Mouse (Mus musculus) limb, embryonic 14.5 days (tissue): ENCODE measurements around the gene Ces1d. TPM values are rescaled to one million over a fixed set of nuclear protein-coding genes. Genes with fewer than 3 reads are reported as not detected.

ENCODE experiments used
- ATAC-seq: fragments of 200-750 bp; cut with Nextera tagmentation; 2 replicates; pipeline ENCODE4 v1.8.0; 2017; ENCODE audit warnings: low read depth, moderate number of reproducible peaks, moderate TSS enrichment; ENCODE audit not compliant: low FRiP score
- DNase-seq: peaks from one replicate; pipeline ENCODE4 v3.0.0-alpha.2; 2015; ENCODE audit warnings: low spot score
- H3K27ac ChIP-seq: fragments of 300-500 bp; sonication (generic); replicated peaks from 2 replicates; pipeline ENCODE4 v1.5.1; 2014; ENCODE audit warnings: low read depth, mild to moderate bottlenecking, low read length, moderate library complexity, mixed read lengths
- H3K27me3 ChIP-seq: fragments of 300-500 bp; sonication (generic); 2 replicates; pipeline ENCODE4 v1.6.1; 2014; ENCODE audit warnings: low read length, mixed read lengths; ENCODE audit not compliant: control insufficient read depth, insufficient read depth
- H3K36me3 ChIP-seq: fragments of 300-500 bp; sonication (generic); 2 replicates; pipeline ENCODE4 v1.6.1; 2014; ENCODE audit warnings: mild to moderate bottlenecking, low read length, moderate library complexity, mixed read lengths; ENCODE audit not compliant: control insufficient read depth, insufficient read depth
- H3K4me1 ChIP-seq: fragments of 300-500 bp; sonication (generic); 2 replicates; pipeline ENCODE4 v1.6.1; 2014; ENCODE audit warnings: antibody characterized with exemption, low read length, mixed read lengths; ENCODE audit not compliant: control insufficient read depth, insufficient read depth
- H3K4me2 ChIP-seq: fragments of 300-500 bp; sonication (generic); replicated peaks from 2 replicates; pipeline ENCODE4 v1.6.1; 2014; ENCODE audit warnings: low read depth, mild to moderate bottlenecking, low read length, moderate library complexity; ENCODE audit not compliant: severe bottlenecking
- H3K4me3 ChIP-seq: fragments of 300-500 bp; sonication (generic); replicated peaks from 2 replicates; pipeline ENCODE4 v1.5.1; 2014; ENCODE audit warnings: low read length
- H3K9ac ChIP-seq: fragments of 300-500 bp; sonication (generic); 2 replicates; pipeline ENCODE4 v1.6.1; 2014; ENCODE audit warnings: mild to moderate bottlenecking, low read depth, low read length, moderate library complexity; ENCODE audit not compliant: severe bottlenecking
- H3K9me3 ChIP-seq: fragments of 300-500 bp; sonication (generic); 2 replicates; pipeline ENCODE4 v1.6.1; 2016; ENCODE audit warnings: low read length; ENCODE audit not compliant: control insufficient read depth
- POLR2A ChIP-seq: fragments of 200-500 bp; IDR thresholded peaks from 2 replicates; pipeline ENCODE4 v1.8.0; 2012; ENCODE audit warnings: inconsistent platforms, mild to moderate bottlenecking, moderate library complexity, borderline replicate concordance; ENCODE audit not compliant: insufficient read depth, insufficient read length; ENCODE audit errors: extremely low read depth
- WGBS: fragments of 180-500 bp; shearing (Covaris S2); extraction: QIAGEN DNeasy Blood & Tissue Kit; methylation state at CpG from one replicate; pipeline ENCODE4 v1.1.7; 2014; 5-methylcytosine and 5-hydroxymethylcytosine counted together
- polyA plus RNA-seq, 2 experiments: library from polyadenylated mRNA; depleted of rRNA in 1 of 2; stranded (reverse) in 1 of 2; unstranded in 1 of 2; fragments of >200 nt; fragmentation: Nextera tagmentation in 1 of 2; extraction: Ambion mirVana in 1 of 2; gene quantifications; 2 replicates each; pipeline versions ENCODE4 v1.2.1 to v1.2.3; 2012 to 2014

Gene Ces1d
- 0.17 and 0.20 TPM in 2 replicates for polyA plus RNA-seq (2012; rRNA removed)
- 0.48 TPM in 1 of 2 replicates, not detected in the other for polyA plus RNA-seq (2014; fragmentation: Nextera tagmentation; extraction: Ambion mirVana)

DNA sequence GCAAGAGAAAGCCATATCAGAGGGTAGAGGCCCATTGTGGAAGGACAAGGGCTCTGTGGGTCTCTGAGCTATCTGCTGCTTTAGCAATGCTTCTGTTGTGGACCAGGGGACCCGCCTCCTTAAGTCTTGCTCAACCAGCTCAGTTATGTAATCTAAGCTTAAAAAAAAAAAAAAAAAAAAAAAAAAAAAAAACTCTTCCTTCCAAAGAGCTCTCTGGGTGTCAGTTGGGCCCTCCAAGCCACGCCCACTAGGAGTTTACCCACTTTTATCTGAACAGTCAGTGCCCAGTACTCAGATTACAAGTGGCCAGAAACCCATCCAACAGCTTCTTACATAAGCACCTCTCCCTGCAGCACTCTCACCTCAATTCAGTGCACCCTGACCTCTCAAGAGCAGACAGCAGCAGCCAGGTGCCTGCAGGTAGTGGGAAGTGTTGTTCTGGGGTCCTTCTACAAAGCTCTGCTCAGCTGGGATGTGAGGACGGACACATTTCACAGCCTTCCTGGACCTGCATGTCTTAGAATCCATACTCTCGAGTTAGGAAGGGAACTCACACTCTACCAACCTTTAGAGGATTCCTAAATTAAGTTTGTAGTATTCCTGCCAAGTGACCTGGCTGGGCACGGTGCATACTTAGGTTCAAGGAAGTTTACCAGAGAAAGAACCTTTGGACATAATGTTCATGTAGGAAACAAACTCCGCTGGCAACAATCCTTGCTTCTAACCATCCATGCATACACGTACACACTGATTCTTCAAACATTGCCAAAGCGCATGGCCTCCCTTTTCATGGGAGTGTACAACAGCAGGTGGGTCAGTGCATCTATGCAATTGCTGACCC lies at the start of gene Ces1d:
Gene Ces1d (minus strand): TSS at position 154 of the 841 bp plus-strand sequence.
- WGBS, result 76% methylated on average over 8 of the region's 8 CpGs
- no peaks in the 10 kb centered on the region for H3K4me1 ChIP-seq
- H3K9me3 ChIP-seq, result no peaks in the 10 kb centered on the region
- H3K36me3 ChIP-seq, result no peaks in the 10 kb centered on the region
- no peak within 1 kb of the TSS for H3K27ac ChIP-seq
- no peak for TF ChIP-seq POLR2A
- no peak within 1 kb of the TSS for H3K4me2 ChIP-seq
- H3K27me3 ChIP-seq, result no peaks in the 10 kb centered on the region
- DNase-seq (no peak), ATAC-seq (no peak)
- no peak within 1 kb of the TSS for H3K4me3 ChIP-seq
- no peak within 1 kb of the TSS for H3K9ac ChIP-seq

DNA sequence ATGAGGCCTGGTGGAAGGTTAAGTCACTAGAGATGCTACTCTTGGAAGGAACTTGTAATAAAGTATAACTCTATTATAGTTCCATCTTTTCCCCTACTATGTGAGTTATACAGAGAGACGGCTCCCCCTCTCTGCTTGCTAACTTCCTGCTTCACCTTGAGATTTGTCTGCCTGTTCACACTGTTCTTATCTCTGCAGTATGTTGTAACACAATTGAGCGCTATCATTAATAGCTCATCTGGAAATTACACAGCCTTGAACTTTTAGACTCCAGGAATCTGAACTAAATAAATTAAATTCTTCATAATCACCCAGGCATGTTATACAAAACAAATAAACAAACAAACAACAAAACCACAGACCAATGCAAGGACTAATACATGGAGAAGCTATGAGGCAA lies 48.4 kb upstream of the Ces1d start:
- WGBS, result 87% methylated on average over 2 of the region's 2 CpGs
- ATAC-seq, result no peak

DNA sequence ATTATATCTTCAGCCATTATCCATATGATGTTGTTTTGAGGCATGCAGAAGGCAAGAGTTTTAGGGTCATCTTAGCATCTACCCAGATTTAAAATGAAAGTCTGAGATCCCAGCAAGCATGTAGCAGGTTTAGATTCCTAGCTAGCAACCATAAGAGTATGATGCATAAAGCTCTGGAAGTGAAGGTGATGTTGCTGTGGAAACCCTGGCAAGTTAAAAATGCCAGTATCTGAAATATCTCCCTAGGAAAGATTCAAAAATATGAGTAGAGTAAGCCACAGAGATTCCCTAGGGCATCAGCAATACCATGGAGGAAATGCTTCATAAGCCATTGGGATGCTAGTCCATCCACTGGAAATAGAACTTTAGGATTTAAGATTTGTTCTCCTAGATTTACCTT lies 42.2 kb upstream of the Ces1d start:
- no peak overlapping the region for H3K9ac ChIP-seq
- no peak overlapping the region for H3K27ac ChIP-seq
- no peak for ATAC-seq
- no peaks in the 10 kb centered on the region for H3K27me3 ChIP-seq
- no peak for TF ChIP-seq POLR2A
- H3K4me2 ChIP-seq, result no peak overlapping the region
- no peak overlapping the region for H3K4me3 ChIP-seq
- no peaks in the 10 kb centered on the region for H3K36me3 ChIP-seq
- H3K4me1 ChIP-seq, result no peaks in the 10 kb centered on the region
- no peaks in the 10 kb centered on the region for H3K9me3 ChIP-seq
- DNase-seq, result no peak

More for the DNA sequence above, 48.4 kb upstream of the Ces1d start:
- no peak for TF ChIP-seq POLR2A
- H3K27me3 ChIP-seq, result no peaks in the 10 kb centered on the region
- H3K9me3 ChIP-seq, result no peaks in the 10 kb centered on the region
- H3K4me3 ChIP-seq, result no peak overlapping the region
- DNase-seq, result no peak
- H3K36me3 ChIP-seq, result no peaks in the 10 kb centered on the region
- H3K4me1 ChIP-seq, result no peaks in the 10 kb centered on the region
- no peak overlapping the region for H3K9ac ChIP-seq
- no peak overlapping the region for H3K4me2 ChIP-seq
- no peak overlapping the region for H3K27ac ChIP-seq

GRCm38 (mm10) chr8:93235681-93236080 lies 38.0 kb upstream of the Ces1d start:
- no peak overlapping the region for H3K9ac ChIP-seq
- no peaks in the 10 kb centered on the region for H3K36me3 ChIP-seq
- no peak for ATAC-seq
- DNase-seq, result no peak
- H3K4me2 ChIP-seq, result no peak overlapping the region
- no peak overlapping the region for H3K4me3 ChIP-seq
- no peaks in the 10 kb centered on the region for H3K27me3 ChIP-seq
- WGBS, result 92% methylated on average over 1 of the region's 1 CpGs
- no peak for TF ChIP-seq POLR2A
- H3K4me1 ChIP-seq, result no peaks in the 10 kb centered on the region
- H3K27ac ChIP-seq, result no peak overlapping the region
- no peaks in the 10 kb centered on the region for H3K9me3 ChIP-seq

DNA sequence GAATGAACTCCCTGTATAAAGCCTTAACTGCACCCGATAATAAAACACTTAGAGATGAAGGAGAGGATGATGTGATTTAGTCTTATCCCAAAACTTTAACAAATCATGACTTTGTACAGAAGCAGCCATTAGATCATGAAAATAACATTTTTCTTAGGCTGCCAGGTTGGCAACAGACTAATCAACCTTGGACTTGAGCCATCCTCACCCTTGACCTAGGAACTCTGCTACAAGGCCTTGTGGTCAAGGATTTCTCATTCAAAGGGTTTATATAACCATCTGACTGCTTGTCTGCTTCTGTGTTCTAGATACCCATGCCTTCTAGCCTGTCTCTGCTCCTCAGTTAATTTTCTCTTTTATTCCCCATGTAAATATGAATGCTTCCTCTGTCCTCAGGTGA lies 37.1 kb upstream of the Ces1d start:
- H3K4me3 ChIP-seq, result no peak overlapping the region
- H3K9ac ChIP-seq, result no peak overlapping the region
- ATAC-seq (no peak), DNase-seq (no peak)
- H3K4me1 ChIP-seq, result no peaks in the 10 kb centered on the region
- WGBS, result 82% methylated on average over 1 of the region's 1 CpGs
- no peaks in the 10 kb centered on the region for H3K36me3 ChIP-seq
- no peaks in the 10 kb centered on the region for H3K9me3 ChIP-seq
- H3K4me2 ChIP-seq, result no peak overlapping the region
- no peaks in the 10 kb centered on the region for H3K27me3 ChIP-seq
- TF ChIP-seq POLR2A, result no peak
- H3K27ac ChIP-seq, result no peak overlapping the region
